Comparison of ENCODE assay signal across 27 mouse cellular contexts in genomic region chr4:123280117-123280516, GRCm38 (mm10). TPM values are rescaled to one million over a fixed set of nuclear protein-coding genes. Genes with fewer than 3 reads are reported as not detected.
DNase-seq lines count a peak whose midpoint lies in the region; ATAC-seq and TF ChIP-seq lines count a peak whose summit lies in the region.
"Had no signal": no experiment of that assay in that cellular context is flagged by ENCODE, and none has a peak within 500 bp of the region (broad histone marks: within the 10 kb centered on the region; RNA-seq: fewer than 3 reads in every experiment).

No protein-coding gene starts in this region.

- peak; percentile 76 for DNase-seq in heart, adult 11 months
- DNase-seq in heart, postnatal 14 days, result no peak
- DNase-seq in liver, result peak; percentile 53
- DNase-seq in liver, embryonic 11.5 days (ENCODE audit: low spot score), result no peak
- peak; percentile 15 for DNase-seq in stomach, postnatal 0 days (ENCODE audit: low spot score)
- no peak for DNase-seq in adrenal gland, adult (ENCODE audit: inconsistent age in 2 of 2, low spot score in 1 of 2)
- DNase-seq in cerebellum, adult 9-10 months, result no peak
- DNase-seq: adrenal gland, adult 2 months; adrenal gland, adult 8-10 months; adrenal gland, postnatal 10 days; adrenal gland, postnatal 14 days; adrenal gland, postnatal 25 days; adrenal gland, postnatal 36 days; B cell, adult 2 months; cerebellum, adult 11 months; cerebellum, adult 11-12 months; cerebellum, adult 18-20 months had no signal

- H3K27me3 ChIP-seq in liver, embryonic 11.5 days (replicated peaks; ENCODE audit: control insufficient read depth, insufficient read depth, low read length), result no peaks in the 10 kb centered on the region
- no peaks in the 10 kb centered on the region for H3K27me3 ChIP-seq in stomach, postnatal 0 days (ENCODE audit: control insufficient read depth, insufficient read depth, low read length)
- H3K27me3 ChIP-seq: Patski had no signal

- H3K4me3 ChIP-seq in liver, embryonic 11.5 days (ENCODE audit: low read depth, low read length), result no peak overlapping the region
- H3K4me3 ChIP-seq in stomach, postnatal 0 days (ENCODE audit: low read depth, low read length), result no peak overlapping the region

- peaks cover 8% of the 10 kb centered on the region for H3K4me1 ChIP-seq in liver, embryonic 11.5 days (replicated peaks; ENCODE audit: control insufficient read depth, insufficient read depth, low read length)
- peaks cover 3% of the 10 kb centered on the region; the same call in 1 of the 2 replicates for H3K4me1 ChIP-seq in stomach, postnatal 0 days (replicated peaks; ENCODE audit: control insufficient read depth, insufficient read depth)

- H3K9ac ChIP-seq in liver, embryonic 11.5 days (ENCODE audit: low read depth, low read length), result no peak overlapping the region
- no peak overlapping the region for H3K9ac ChIP-seq in stomach, postnatal 0 days (ENCODE audit: low read length)

- no peaks in the 10 kb centered on the region for H3K9me3 ChIP-seq in liver, embryonic 11.5 days (ENCODE audit: control insufficient read depth, low read length)
- H3K9me3 ChIP-seq in stomach, postnatal 0 days (ENCODE audit: control insufficient read depth, low read length), result no peaks in the 10 kb centered on the region
- H3K9me3 ChIP-seq: G1E had no signal

- intact Hi-C loops in heart, postnatal 14 days (cut with DNase I), result no loop called here

- no peak overlapping the region for H3K27ac ChIP-seq in liver, embryonic 11.5 days (ENCODE audit: low read depth, low read length)
- H3K27ac ChIP-seq in stomach, postnatal 0 days (replicated peaks), result no peak overlapping the region

- no peak overlapping the region for H3K4me2 ChIP-seq in liver, embryonic 11.5 days
- no peak overlapping the region for H3K4me2 ChIP-seq in stomach, postnatal 0 days (replicated peaks; ENCODE audit: low read depth)

- 61% methylated on average over 3 of the region's 3 CpGs for WGBS in liver, embryonic 11.5 days
- 57% methylated on average over 3 of the region's 3 CpGs for whole genome bisulfite sequencing in stomach, postnatal 0 days

- ATAC-seq in liver, embryonic 11.5 days (replicated peaks; ENCODE audit: low FRiP score), result no peak
- peak; percentile 43 for ATAC-seq in erythroid progenitor cell, adult 5-6 weeks (replicated peaks; ENCODE audit: low FRiP score, poor library complexity, severe bottlenecking)
- ATAC-seq in stomach, postnatal 0 days (ENCODE audit: low FRiP score, low TSS enrichment), result no peak
- ATAC-seq: activated CD4-positive, CD25-positive, alpha-beta regulatory T cell, adult 4 months; CD4-positive, CD25-positive, alpha-beta regulatory T cell, adult 4 months; Patski had no signal

- TF ChIP-seq EP300 in stomach, postnatal 0 days (optimal IDR thresholded peaks at IDR 0.05), result no peak

- no peak for TF ChIP-seq CTCF in stomach, postnatal 0 days (IDR thresholded peaks at IDR 0.05; ENCODE audit: low read depth)

- H3K36me3 ChIP-seq in liver, embryonic 11.5 days (ENCODE audit: control insufficient read depth, insufficient read depth, low read length), result peaks cover 7% of the 10 kb centered on the region
- H3K36me3 ChIP-seq in stomach, postnatal 0 days (ENCODE audit: control insufficient read depth, insufficient read depth, low read length), result no peaks in the 10 kb centered on the region

RNA-seq across cellular contexts. Expression of gene Pabpc4, which starts 18.0 kb away (rescaled TPM):
- 100 to 1,000 TPM; 255 to 289 TPM for total RNA-seq in heart, postnatal 14 days (2021)
- polyA plus RNA-seq in liver, embryonic 11.5 days (2014; fragmentation: Nextera tagmentation; extraction: Ambion mirVana), result 119 and 147 TPM in 2 replicates
- total RNA-seq in erythroid progenitor cell, adult 5-6 weeks (2015; ENCODE audit: low replicate concordance), result 390 and 415 TPM in 2 replicates
- 408 and 429 TPM in 2 replicates for total RNA-seq in erythroid progenitor cell, adult 5-6 weeks (2017; ENCODE audit: low replicate concordance)
- 14.6 and 15.7 TPM in 2 replicates for polyA plus RNA-seq in stomach, postnatal 0 days (2015; fragmentation: Nextera tagmentation; extraction: Ambion mirVana)

RNA-seq across cellular contexts. Expression of gene Oxct2a, which starts 43.3 kb away (rescaled TPM):
- not detected for total RNA-seq in heart, postnatal 14 days (2021)
- 0.18 TPM in 1 of 2 replicates, not detected in the other for polyA plus RNA-seq in liver, embryonic 11.5 days (2014; fragmentation: Nextera tagmentation; extraction: Ambion mirVana)
- not detected in 2 replicates for total RNA-seq in erythroid progenitor cell, adult 5-6 weeks (2015; ENCODE audit: low replicate concordance)
- not detected in 2 replicates for total RNA-seq in erythroid progenitor cell, adult 5-6 weeks (2017; ENCODE audit: low replicate concordance)
- not detected in 2 replicates for polyA plus RNA-seq in stomach, postnatal 0 days (2015; fragmentation: Nextera tagmentation; extraction: Ambion mirVana)
- total RNA-seq: adrenal gland, adult 18-20 months; adrenal gland, adult 2 months; adrenal gland, adult 8-10 months; adrenal gland, postnatal 14 days; adrenal gland, postnatal 25 days; adrenal gland, postnatal 36 days; adrenal gland, postnatal 4 days; MEL had no signal
- polyA plus RNA-seq: activated CD4-positive, CD25-positive, alpha-beta regulatory T cell, adult 4 months; adrenal gland, adult 2 months; CD4-positive, CD25-positive, alpha-beta regulatory T cell, adult 4 months; G1E; Patski had no signal

RNA-seq across cellular contexts. Expression of gene Heyl, which starts 46.8 kb away (rescaled TPM):
- total RNA-seq in heart, postnatal 14 days (2021), result 10 to 100 TPM; 21.4 to 21.6 TPM
- 2.4 and 2.5 TPM in 2 replicates for polyA plus RNA-seq in liver, embryonic 11.5 days (2014; fragmentation: Nextera tagmentation; extraction: Ambion mirVana)
- total RNA-seq in erythroid progenitor cell, adult 5-6 weeks (2015; ENCODE audit: low replicate concordance), result 0.72 TPM in 1 of 2 replicates, not detected in the other
- 0.13 TPM in 1 of 2 replicates, not detected in the other for total RNA-seq in erythroid progenitor cell, adult 5-6 weeks (2017; ENCODE audit: low replicate concordance)
- polyA plus RNA-seq in stomach, postnatal 0 days (2015; fragmentation: Nextera tagmentation; extraction: Ambion mirVana), result 4.9 and 6.0 TPM in 2 replicates
- total RNA-seq: CH12.LX, ES-E14, MEL had no signal
- polyA plus RNA-seq: activated CD4-positive, CD25-positive, alpha-beta regulatory T cell, adult 4 months; CD4-positive, CD25-positive, alpha-beta regulatory T cell, adult 4 months; G1E; Patski had no signal

Comparison
In these comparisons a context has a peak if more than half of its experiments do, and no peak if none do; other contexts are left out.
1. DNase-seq: peak in heart, adult 11 months (single experiment), liver (single experiment) and stomach, postnatal 0 days (single experiment); none in heart, postnatal 14 days (0 of 2), liver, embryonic 11.5 days (single experiment), adrenal gland, adult (0 of 2) and cerebellum, adult 9-10 months (single experiment).
2. RNA of gene Heyl, which starts 46.8 kb away (total RNA-seq): 21.4 to 21.6 TPM in heart, postnatal 14 days; 0.13 to 0.72 TPM in erythroid progenitor cell, adult 5-6 weeks; every median in the first group is over 10 times any median in the second.